Mouse (Mus musculus) myocyte (in vitro differentiated cells): ENCODE measurements around the gene Slc30a1. TPM values are rescaled to one million over a fixed set of nuclear protein-coding genes. Genes with fewer than 3 reads are reported as not detected.

Experiments used
- H3K27me3 ChIP-seq: one replicate; pipeline ENCODE4 v1.6.1; 2011; ENCODE audit not compliant: control insufficient read depth, insufficient read depth, insufficient read length
- H3K36me3 ChIP-seq: one replicate; pipeline ENCODE4 v1.6.1; 2011; ENCODE audit not compliant: control insufficient read depth, insufficient read depth
- H3K4me2 ChIP-seq: one replicate; pipeline ENCODE4 v1.6.1; 2011; ENCODE audit warnings: low read depth, control low read depth
- H3K4me3 ChIP-seq: one replicate; pipeline ENCODE4 v1.5.1; 2011; ENCODE audit warnings: mild to moderate bottlenecking, control low read depth, moderate library complexity
- H3K79me2 ChIP-seq: one replicate; pipeline ENCODE4 v1.6.1; 2011; ENCODE audit not compliant: control insufficient read depth, insufficient read depth
- H3ac ChIP-seq: one replicate; pipeline ENCODE4 v1.6.1; 2011; ENCODE audit not compliant: control insufficient read depth, insufficient read length
- CEBPB ChIP-seq: IDR thresholded peaks from 2 replicates; pipeline ENCODE4 v1.6.1; 2011; ENCODE audit warnings: mild to moderate bottlenecking, moderate library complexity; ENCODE audit not compliant: poor library complexity, insufficient read depth, severe bottlenecking
- E2F4 ChIP-seq: IDR thresholded peaks from one replicate; pipeline ENCODE4 v1.6.1; 2011; ENCODE audit warnings: mild to moderate bottlenecking, control low read depth, moderate library complexity; ENCODE audit not compliant: insufficient read depth
- MAX ChIP-seq: IDR thresholded peaks from one replicate; pipeline ENCODE4 v1.6.1; 2011; ENCODE audit warnings: low read depth, mild to moderate bottlenecking, control low read depth
- MYOD1 ChIP-seq, 3 experiments: IDR thresholded peaks; one replicate each; pipeline ENCODE4 v1.6.1; 2011; ENCODE audit warnings: control low read depth in 2 of 3, low read depth in 2 of 3, mild to moderate bottlenecking in 2 of 3, moderate library complexity in 1 of 3; ENCODE audit not compliant: insufficient read length in 2 of 3, control insufficient read depth in 1 of 3
- MYOG ChIP-seq, 3 experiments: IDR thresholded peaks; one replicate each; pipeline ENCODE4 v1.6.1; 2011; ENCODE audit warnings: control low read depth in 2 of 3, low read depth in 2 of 3, mild to moderate bottlenecking in 2 of 3; ENCODE audit not compliant: insufficient read length in 2 of 3, control insufficient read depth in 1 of 3, insufficient read depth in 1 of 3
- POLR2A ChIP-seq: IDR thresholded peaks from one replicate; pipeline ENCODE4 v1.6.1; 2011; ENCODE audit warnings: low read depth, mild to moderate bottlenecking, control low read depth, moderate library complexity; ENCODE audit not compliant: insufficient read length
- POLR2AphosphoS2 ChIP-seq: IDR thresholded peaks from one replicate; pipeline ENCODE4 v1.6.1; 2011; ENCODE audit warnings: low read depth, control low read depth; ENCODE audit not compliant: insufficient read length
- REST ChIP-seq: IDR thresholded peaks from one replicate; pipeline ENCODE4 v1.6.1; 2011; ENCODE audit warnings: mild to moderate bottlenecking, control low read depth, moderate library complexity; ENCODE audit not compliant: insufficient read depth, insufficient read length
- SRF ChIP-seq: IDR thresholded peaks from one replicate; pipeline ENCODE4 v1.6.1; 2011; ENCODE audit warnings: low read depth; ENCODE audit not compliant: control insufficient read depth, insufficient read length
- TCF12 ChIP-seq: IDR thresholded peaks from one replicate; pipeline ENCODE4 v1.6.1; 2011; ENCODE audit warnings: mild to moderate bottlenecking, control low read depth; ENCODE audit not compliant: poor library complexity, insufficient read depth, severe bottlenecking
- TCF3 ChIP-seq: IDR thresholded peaks from one replicate; pipeline ENCODE4 v1.6.1; 2011; ENCODE audit warnings: low read depth, control low read depth; ENCODE audit not compliant: insufficient read length
- USF1 ChIP-seq: IDR thresholded peaks from one replicate; pipeline ENCODE4 v1.6.1; 2011; ENCODE audit warnings: low read depth, mild to moderate bottlenecking, control low read depth, moderate library complexity
- polyA plus RNA-seq: library from polyadenylated mRNA; unstranded; fragments of >200 nt; fragmentation: generic; extraction: Trizol; gene quantifications from one replicate; pipeline ENCODE4 v1.2.1, GENCODE M21; 2012; ENCODE audit warnings: missing spikeins

Slc30a1 gene
- polyA plus RNA-seq, 1 experiment = 3.9 TPM

DNA sequence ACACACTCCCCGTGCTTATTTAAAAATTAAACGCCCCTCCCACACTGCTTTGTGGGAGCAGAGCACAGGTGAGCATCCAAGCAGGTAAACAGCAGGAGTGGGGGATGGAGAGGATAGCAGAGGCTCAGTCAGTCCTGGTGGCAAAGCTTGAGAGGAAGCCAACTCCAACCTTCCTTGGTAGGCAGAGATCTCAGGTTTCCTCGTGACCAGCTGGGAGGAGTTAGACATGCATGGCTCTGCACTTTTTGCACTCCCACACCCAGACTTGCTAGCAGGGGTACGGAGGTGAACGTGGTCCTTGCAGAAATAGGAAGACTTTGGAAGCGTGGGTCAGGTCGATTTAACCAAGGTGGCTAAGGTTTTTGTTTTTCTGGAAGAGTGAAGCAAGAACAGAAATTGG is 21.8 kb downstream of the Slc30a1 start:
- H3K4me3 ChIP-seq = no peak overlapping the region
- H3ac ChIP-seq = no peak overlapping the region
- no peaks in the 10 kb centered on the region for H3K36me3 ChIP-seq
- TF ChIP-seq POLR2A (no peak), SRF (no peak), E2F4 (no peak), MAX (no peak), TCF3 (no peak)
- peaks cover 15% of the 10 kb centered on the region for H3K27me3 ChIP-seq
- H3K4me2 ChIP-seq = no peak overlapping the region
- H3K79me2 ChIP-seq = no peaks in the 10 kb centered on the region

DNA sequence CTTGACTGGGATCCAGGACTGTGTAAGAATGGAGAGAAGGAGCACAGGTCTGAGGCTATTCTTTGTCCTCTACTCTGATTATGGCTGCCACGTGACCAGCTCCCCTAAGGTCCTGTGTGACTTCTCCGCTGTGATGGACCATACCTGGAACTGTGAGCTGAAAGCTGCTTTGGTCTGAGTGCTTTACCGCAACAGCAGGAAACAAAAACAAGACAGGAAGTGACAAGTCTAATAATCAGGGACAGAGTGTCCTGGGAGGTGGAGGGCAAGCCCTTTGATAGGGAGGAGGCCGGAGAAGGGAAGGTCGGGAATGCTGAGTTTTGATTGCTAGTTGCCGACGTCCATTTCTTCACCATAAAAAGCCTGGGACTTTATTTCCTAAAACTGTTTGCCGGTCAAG is 22.5 kb downstream of the Slc30a1 start:
- Histone ChIP-seq H3K4me3 (no peak overlapping the region), H3K4me2 (no peak overlapping the region), H3K79me2 (no peaks in the 10 kb centered on the region), H3ac (no peak overlapping the region), H3K36me3 (no peaks in the 10 kb centered on the region), H3K27me3 (peaks cover 12% of the 10 kb centered on the region)
- TF ChIP-seq TCF12 (no peak), MAX (no peak), SRF (no peak), REST (no peak), TCF3 (no peak), MYOG (IDR thresholded peaks at IDR 0.05; ENCODE audit: control insufficient read depth in 1 of 3, insufficient read depth in 1 of 3, insufficient read length in 2 of 3, low read depth in 2 of 3) (no peak), USF1 (no peak), MYOD1 (IDR thresholded peaks at IDR 0.05; ENCODE audit: control insufficient read depth in 1 of 3, insufficient read length in 2 of 3, low read depth in 2 of 3) (no peak), POLR2A (no peak), E2F4 (no peak), CEBPB (no peak), POLR2AphosphoS2 (no peak)

DNA sequence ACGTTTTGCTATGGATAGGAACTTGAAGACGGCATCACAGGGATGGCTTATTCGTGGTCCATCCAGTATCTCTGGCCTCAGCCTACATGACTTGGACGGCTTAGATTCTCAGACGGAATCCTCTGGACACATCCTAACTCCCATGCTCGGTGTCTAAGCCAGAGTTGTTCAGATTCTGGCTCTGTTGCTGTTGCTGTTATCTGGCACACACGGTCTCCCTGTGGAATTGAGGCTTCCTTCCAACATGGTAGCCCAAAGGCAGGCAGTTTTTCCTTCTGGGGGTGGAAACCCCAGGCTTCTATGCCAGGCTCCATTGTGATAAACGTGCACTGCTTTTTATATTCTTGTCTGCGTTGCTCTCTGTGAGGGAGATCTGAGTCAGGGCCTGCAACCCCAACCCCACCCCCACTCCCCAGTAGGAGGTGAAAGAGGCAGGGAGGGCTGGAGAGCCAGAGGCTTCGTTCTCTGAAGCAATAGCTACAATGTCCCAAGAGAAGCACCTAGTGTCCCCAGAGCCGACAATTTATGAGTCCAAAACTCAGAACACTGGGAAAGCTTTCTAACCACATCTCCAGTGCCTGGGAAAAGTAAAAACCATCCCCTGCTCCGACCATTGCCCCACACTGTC is 23.4 kb downstream of the Slc30a1 start:
- no peak overlapping the region for H3ac ChIP-seq
- peaks cover 12% of the 10 kb centered on the region for H3K27me3 ChIP-seq
- H3K79me2 ChIP-seq = no peaks in the 10 kb centered on the region
- TF ChIP-seq E2F4 = no peak
- TF ChIP-seq POLR2A = no peak
- TF ChIP-seq MYOD1 (IDR thresholded peaks at IDR 0.05; ENCODE audit: control insufficient read depth in 1 of 3, insufficient read length in 2 of 3, low read depth in 2 of 3) = no peak
- no peak for TF ChIP-seq MAX
- no peak for TF ChIP-seq MYOG (IDR thresholded peaks at IDR 0.05; ENCODE audit: control insufficient read depth in 1 of 3, insufficient read depth in 1 of 3, insufficient read length in 2 of 3, low read depth in 2 of 3)
- no peak for TF ChIP-seq USF1
- no peak for TF ChIP-seq REST
- TF ChIP-seq TCF12 = no peak
- no peak for TF ChIP-seq CEBPB
- TF ChIP-seq POLR2AphosphoS2 = no peak
- no peak for TF ChIP-seq SRF
- no peak for TF ChIP-seq TCF3
- no peaks in the 10 kb centered on the region for H3K36me3 ChIP-seq
- H3K4me2 ChIP-seq = no peak overlapping the region
- H3K4me3 ChIP-seq = no peak overlapping the region

DNA sequence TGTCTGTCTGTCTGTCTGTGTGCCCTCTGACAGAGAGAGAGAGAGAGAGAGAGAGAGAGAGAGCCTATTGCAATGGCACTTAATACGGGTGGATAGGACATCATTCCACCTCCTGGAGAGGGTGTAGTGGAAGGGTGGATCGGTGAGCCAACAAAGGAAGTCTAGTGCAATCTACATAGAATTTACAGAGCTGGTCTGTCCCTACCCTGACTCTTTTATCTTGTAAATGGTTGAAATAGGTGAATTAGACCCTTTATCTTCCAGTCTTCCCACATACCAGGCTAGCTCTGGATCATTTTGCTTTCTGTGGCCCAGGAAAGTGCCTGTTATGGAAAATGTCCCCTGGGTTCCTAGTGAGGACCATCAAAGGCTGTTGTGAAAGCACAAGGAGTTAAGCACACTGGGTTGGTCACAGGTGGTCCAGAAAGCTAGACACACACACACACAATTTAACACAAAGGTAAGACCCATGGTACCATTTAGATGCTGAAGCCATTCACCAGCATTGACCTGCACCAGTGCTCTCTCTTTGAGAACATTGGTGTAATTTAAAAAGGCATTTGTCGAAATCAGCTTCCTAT is 24.0 kb downstream of the Slc30a1 start:
- peaks cover 12% of the 10 kb centered on the region for H3K27me3 ChIP-seq
- H3K36me3 ChIP-seq = no peaks in the 10 kb centered on the region
- H3K4me2 ChIP-seq = no peak overlapping the region
- no peak overlapping the region for H3ac ChIP-seq
- H3K79me2 ChIP-seq = no peaks in the 10 kb centered on the region
- TF ChIP-seq REST = no peak
- TF ChIP-seq CEBPB = no peak
- no peak for TF ChIP-seq MAX
- no peak for TF ChIP-seq MYOD1 (IDR thresholded peaks at IDR 0.05; ENCODE audit: control insufficient read depth in 1 of 3, insufficient read length in 2 of 3, low read depth in 2 of 3)
- no peak for TF ChIP-seq TCF3
- TF ChIP-seq USF1 = no peak
- no peak for TF ChIP-seq POLR2AphosphoS2
- TF ChIP-seq SRF = no peak
- no peak for TF ChIP-seq MYOG (IDR thresholded peaks at IDR 0.05; ENCODE audit: control insufficient read depth in 1 of 3, insufficient read depth in 1 of 3, insufficient read length in 2 of 3, low read depth in 2 of 3)
- no peak for TF ChIP-seq TCF12
- no peak for TF ChIP-seq POLR2A
- no peak for TF ChIP-seq E2F4
- no peak overlapping the region for H3K4me3 ChIP-seq
